Mouse (Mus musculus) olfactory bulb, adult 2 months (tissue): ENCODE results near the gene Gpc4.

Experiments
- CTCF ChIP-seq: fragments of 200-500 bp; IDR thresholded peaks from 2 replicates; pipeline ENCODE4 v1.5.1; 2012; ENCODE audit warnings: low read depth, mild to moderate bottlenecking, low read length, moderate library complexity; ENCODE audit not compliant: insufficient read depth
- POLR2A ChIP-seq: fragments of 200-500 bp; IDR thresholded peaks from 2 replicates; pipeline ENCODE4 v1.6.1; 2012; ENCODE audit warnings: mild to moderate bottlenecking, low read depth, low read length, moderate library complexity; ENCODE audit not compliant: insufficient read depth

DNA sequence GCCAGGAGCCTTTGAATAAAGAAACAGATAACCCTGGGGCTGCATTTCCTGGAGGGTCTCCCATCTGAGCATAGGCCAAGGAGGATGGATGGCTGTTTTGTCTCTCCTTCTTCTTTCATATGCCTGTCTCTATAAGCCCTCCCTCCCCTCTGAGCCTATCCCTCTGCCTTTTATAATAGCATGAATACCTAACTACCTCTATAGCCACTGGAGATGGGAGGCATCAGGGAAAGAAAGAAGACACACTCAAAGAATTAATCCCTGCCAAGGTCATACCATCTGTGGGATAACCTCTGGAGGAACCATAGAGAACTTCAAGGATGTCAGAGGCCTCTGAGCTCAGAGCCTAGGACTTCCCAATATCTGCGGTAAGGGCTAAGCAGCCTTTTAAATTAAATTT, 35.4 kb downstream of the Gpc4 start:
- TF ChIP-seq POLR2A: no peak
- TF ChIP-seq CTCF: no peak
